Mouse (Mus musculus) cortical plate, adult 2 months (tissue): ENCODE results near the gene Isl1. TPM values are rescaled to one million over a fixed set of nuclear protein-coding genes. Genes with fewer than 3 reads are reported as not detected.

Source experiments
- H3K27ac ChIP-seq: fragments of 200-500 bp; 2 replicates; pipeline ENCODE4 v1.5.1; 2012; ENCODE audit warnings: low read length, control low read depth, inconsistent platforms; ENCODE audit not compliant: insufficient read depth
- H3K4me1 ChIP-seq: fragments of 200-500 bp; 2 replicates; pipeline ENCODE4 v1.6.1; 2011; ENCODE audit warnings: low read length; ENCODE audit not compliant: control insufficient read depth, insufficient read depth
- H3K4me3 ChIP-seq: fragments of 200-500 bp; 2 replicates; pipeline ENCODE4 v1.5.1; 2011; ENCODE audit warnings: mild to moderate bottlenecking, low read length, control low read depth; ENCODE audit not compliant: insufficient read depth
- CTCF ChIP-seq: fragments of 200-500 bp; IDR thresholded peaks from 2 replicates; pipeline ENCODE4 v1.5.1; 2011; ENCODE audit warnings: mild to moderate bottlenecking, control low read depth, low read length; ENCODE audit not compliant: insufficient read depth; ENCODE audit errors: extremely low read depth
- POLR2A ChIP-seq: fragments of 200-500 bp; IDR thresholded peaks from 2 replicates; pipeline ENCODE4 v1.6.1; 2011; ENCODE audit warnings: mild to moderate bottlenecking, low read length, control low read depth; ENCODE audit not compliant: insufficient read depth; ENCODE audit errors: extremely low read depth
- polyA plus RNA-seq: library from polyadenylated mRNA; depleted of rRNA; stranded (reverse); fragments of >200 nt; gene quantifications from 2 replicates; pipeline ENCODE4 v1.2.3, GENCODE M21; 2012

The Isl1 gene
- polyA plus RNA-seq, 1 experiment: 1.5 TPM

- H3K27ac ChIP-seq: no peak overlapping the region
- no peaks in the 10 kb centered on the region for H3K4me1 ChIP-seq
- H3K4me3 ChIP-seq: no peak overlapping the region
- TF ChIP-seq CTCF (no peak), POLR2A (no peak)
Measured at GRCm38 (mm10) chr13:116305721-116306120, 3.8 kb downstream of the Isl1 start.

- H3K4me3 ChIP-seq: no peak overlapping the region
- H3K27ac ChIP-seq: no peak overlapping the region
- no peaks in the 10 kb centered on the region for H3K4me1 ChIP-seq
- TF ChIP-seq CTCF (no peak), POLR2A (no peak)
Measured at GRCm38 (mm10) chr13:116304713-116305470, 4.6 kb downstream of the Isl1 start.

- Histone ChIP-seq H3K4me3 (no peak overlapping the region), H3K27ac (no peak overlapping the region)
Measured at GRCm38 (mm10) chr13:116303766-116304165, 5.7 kb downstream of the Isl1 start.

GRCm38 (mm10) chr13:116302861-116303260 lies 6.6 kb downstream of the Isl1 start:
- no peak overlapping the region for H3K4me3 ChIP-seq
- no peak for TF ChIP-seq CTCF
- TF ChIP-seq POLR2A: no peak
- H3K27ac ChIP-seq: no peak overlapping the region
- H3K4me1 ChIP-seq: no peaks in the 10 kb centered on the region

More at GRCm38 (mm10) chr13:116303766-116304165, 5.7 kb downstream of the Isl1 start:
- TF ChIP-seq CTCF (no peak), POLR2A (no peak)
- no peaks in the 10 kb centered on the region for H3K4me1 ChIP-seq

GRCm38 (mm10) chr13:116301706-116302105 lies 7.8 kb downstream of the Isl1 start:
- H3K4me1 ChIP-seq: no peaks in the 10 kb centered on the region
- H3K27ac ChIP-seq: no peak overlapping the region
- H3K4me3 ChIP-seq: no peak overlapping the region
- TF ChIP-seq CTCF (no peak), POLR2A (no peak)

GRCm38 (mm10) chr13:116299241-116299640 lies 10.2 kb downstream of the Isl1 start:
- no peak overlapping the region for H3K27ac ChIP-seq
- H3K4me1 ChIP-seq: no peaks in the 10 kb centered on the region
- H3K4me3 ChIP-seq: no peak overlapping the region
- no peak for TF ChIP-seq CTCF
- TF ChIP-seq POLR2A: no peak

- Histone ChIP-seq H3K4me3 (no peak overlapping the region), H3K4me1 (no peaks in the 10 kb centered on the region), H3K27ac (no peak overlapping the region)
- no peak for TF ChIP-seq POLR2A
- TF ChIP-seq CTCF: no peak
Measured at GRCm38 (mm10) chr13:116298641-116299170, 10.8 kb downstream of the Isl1 start.

GRCm38 (mm10) chr13:116298001-116298400 lies 11.5 kb downstream of the Isl1 start:
- no peaks in the 10 kb centered on the region for H3K4me1 ChIP-seq
- H3K27ac ChIP-seq: no peak overlapping the region
- no peak overlapping the region for H3K4me3 ChIP-seq
- TF ChIP-seq CTCF: no peak
- TF ChIP-seq POLR2A: no peak

GRCm38 (mm10) chr13:116297048-116297811 lies 12.3 kb downstream of the Isl1 start:
- TF ChIP-seq CTCF (no peak), POLR2A (no peak)
- Histone ChIP-seq H3K4me1 (no peaks in the 10 kb centered on the region), H3K4me3 (no peak overlapping the region), H3K27ac (no peak overlapping the region)
